Mouse (Mus musculus) intestine, embryonic 14.5 days (tissue): Measurements from ENCODE around the gene Szt2. TPM values are rescaled to one million over a fixed set of nuclear protein-coding genes. Genes with fewer than 3 reads are reported as not detected.

Experiments
- polyA plus RNA-seq: library from polyadenylated mRNA; unstranded; fragments of >200 nt; fragmentation: Nextera tagmentation; extraction: Ambion mirVana; gene quantifications from 2 replicates; pipeline ENCODE4 v1.2.1, GENCODE M21; 2014

Szt2 gene
- polyA plus RNA-seq, 1 experiment from 2014 or later = 12.1 TPM

Other genes with a start within 250 kb of the Szt2 start
- gene Kdm4a, start 229.2 kb downstream of the Szt2 start, polyA plus RNA-seq = 34.1 and 38.6 TPM in 2 replicates
- gene Ptprf, start 117.9 kb downstream of the Szt2 start, polyA plus RNA-seq = 69.1 and 73.6 TPM in 2 replicates
- 106 and 109 TPM in 2 replicates for gene Med8, start 64 bp upstream of the Szt2 start, polyA plus RNA-seq
- gene Elovl1, start 18.8 kb upstream of the Szt2 start, polyA plus RNA-seq = 144 and 152 TPM in 2 replicates
- gene Cdc20, start 28.1 kb upstream of the Szt2 start, polyA plus RNA-seq = 259 and 273 TPM in 2 replicates
- gene Mpl, start 48.2 kb upstream of the Szt2 start, polyA plus RNA-seq = 0.31 and 0.46 TPM in 2 replicates
- gene Tie1, start 80.8 kb upstream of the Szt2 start, polyA plus RNA-seq = 17.2 and 18.8 TPM in 2 replicates
- gene 2610528J11Rik, start 117.7 kb upstream of the Szt2 start, polyA plus RNA-seq = 35.7 and 46.4 TPM in 2 replicates
- 8.5 and 9.3 TPM in 2 replicates for gene Tmem125, start 134.8 kb upstream of the Szt2 start, polyA plus RNA-seq
- gene Cfap57, start 211.5 kb upstream of the Szt2 start, polyA plus RNA-seq = 0.27 and 0.41 TPM in 2 replicates
- 161 and 167 TPM in 2 replicates for gene Ebna1bp2, start 211.5 kb upstream of the Szt2 start, polyA plus RNA-seq
- not detected in 2 replicates for gene Olfr62, start 249.7 kb upstream of the Szt2 start, polyA plus RNA-seq